Mouse (Mus musculus): ENCODE results near the gene Prkar1a.

Gene Prkar1a

GRCm38 (mm10) chr11:109672881-109673739 lies 23.9 kb downstream of the Prkar1a start:
- DNase-seq (ENCODE audit: low spot score in 2 of 2), result no peak

- DNase-seq (ENCODE audit: low spot score in 2 of 2), result no peak
Measured at GRCm38 (mm10) chr11:109673741-109674140, 24.5 kb downstream of the Prkar1a start.

GRCm38 (mm10) chr11:109674542-109674941 lies 25.3 kb downstream of the Prkar1a start:
- DNase-seq (ENCODE audit: low spot score in 2 of 2), result no peak

- no peak for DNase-seq (ENCODE audit: low spot score in 2 of 2)
Measured at GRCm38 (mm10) chr11:109675208-109675607, 26.0 kb downstream of the Prkar1a start.

GRCm38 (mm10) chr11:109675771-109676170 lies 26.6 kb downstream of the Prkar1a start:
- DNase-seq (ENCODE audit: low spot score in 2 of 2), result no peak

GRCm38 (mm10) chr11:109676621-109677373 lies 27.6 kb downstream of the Prkar1a start:
- DNase-seq (ENCODE audit: low spot score in 2 of 2), result no peak

- DNase-seq (ENCODE audit: low spot score in 2 of 2), result no peak
Measured at GRCm38 (mm10) chr11:109678291-109678690, 29.1 kb downstream of the Prkar1a start.

GRCm38 (mm10) chr11:109680934-109681333 lies 31.7 kb downstream of the Prkar1a start:
- no peak for DNase-seq (ENCODE audit: low spot score in 2 of 2)

GRCm38 (mm10) chr11:109681556-109681955 lies 32.4 kb downstream of the Prkar1a start:
- no peak for DNase-seq (ENCODE audit: low spot score in 2 of 2)

GRCm38 (mm10) chr11:109682221-109682620 lies 33.0 kb downstream of the Prkar1a start:
- no peak for DNase-seq (ENCODE audit: low spot score in 2 of 2)

GRCm38 (mm10) chr11:109689539-109689938 lies 40.3 kb downstream of the Prkar1a start:
- no peak for DNase-seq (ENCODE audit: low spot score in 2 of 2)

- DNase-seq (ENCODE audit: low spot score in 2 of 2), result no peak
Measured at GRCm38 (mm10) chr11:109692737-109693136, 43.5 kb downstream of the Prkar1a start.

GRCm38 (mm10) chr11:109696519-109696918 lies 47.3 kb downstream of the Prkar1a start:
- no peak for DNase-seq (ENCODE audit: low spot score in 2 of 2)

GRCm38 (mm10) chr11:109697089-109697643 lies 48.0 kb downstream of the Prkar1a start:
- no peak for DNase-seq (ENCODE audit: low spot score in 2 of 2)

GRCm38 (mm10) chr11:109698740-109699139 lies 49.5 kb downstream of the Prkar1a start:
- DNase-seq (ENCODE audit: low spot score in 2 of 2), result no peak

- DNase-seq (ENCODE audit: low spot score in 2 of 2), result no peak
Measured at GRCm38 (mm10) chr11:109699784-109700183, 50.6 kb downstream of the Prkar1a start.

- DNase-seq (ENCODE audit: low spot score in 2 of 2), result no peak
Measured at GRCm38 (mm10) chr11:109700761-109701160, 51.6 kb downstream of the Prkar1a start.

- DNase-seq (ENCODE audit: low spot score in 2 of 2), result no peak
Measured at GRCm38 (mm10) chr11:109702031-109702815, 53.0 kb downstream of the Prkar1a start.

GRCm38 (mm10) chr11:109703845-109704244 lies 54.6 kb downstream of the Prkar1a start:
- DNase-seq (ENCODE audit: low spot score in 2 of 2), result no peak

- DNase-seq (ENCODE audit: low spot score in 2 of 2), result no peak
Measured at GRCm38 (mm10) chr11:109704311-109705205, 55.4 kb downstream of the Prkar1a start.
